Mouse (Mus musculus) thymus, postnatal 0 days (tissue): ENCODE measurements around the gene Rapgef1. TPM values are rescaled to one million over a fixed set of nuclear protein-coding genes. Genes with fewer than 3 reads are reported as not detected.
A peak's percentile ranks its signal among the peaks of the same experiment; 100 is the strongest.
"Not testable (repeated sequence)": the region's sequence is repeated elsewhere in the genome, so short reads cannot be mapped to it uniquely, and the experiment has no call there.

Source experiments
- DNase-seq: peaks from one replicate; pipeline ENCODE4 v3.0.0-alpha.2; 2015; ENCODE audit warnings: low spot score
- polyA plus RNA-seq: library from polyadenylated mRNA; unstranded; fragments of >200 nt; fragmentation: Nextera tagmentation; extraction: Ambion mirVana; gene quantifications from 2 replicates; pipeline ENCODE4 v1.2.1, GENCODE M21; 2015

Gene Rapgef1
- polyA plus RNA-seq, 1 experiment from 2014 or later = 19.1 TPM

DNA sequence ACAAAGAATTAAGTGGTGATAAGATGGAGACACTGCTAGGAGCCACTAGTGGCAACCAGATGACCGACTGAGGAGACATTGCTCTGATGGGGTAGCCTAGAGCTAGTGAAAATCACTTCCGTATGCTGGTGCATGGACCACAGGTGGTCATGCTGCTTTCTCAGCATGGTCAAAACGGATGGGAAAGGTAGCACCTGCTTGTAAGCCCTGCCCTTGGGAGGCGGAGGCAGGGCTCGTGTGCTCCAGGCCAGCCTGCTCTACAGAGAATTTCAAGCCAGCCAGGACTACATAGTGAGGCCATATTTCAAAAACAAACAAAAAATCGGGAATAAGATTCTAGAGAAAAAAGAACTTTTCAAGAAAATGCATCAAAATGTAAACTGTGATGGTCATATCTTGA lies 81.9 kb downstream of the Rapgef1 start:
- DNase-seq = no peak

DNA sequence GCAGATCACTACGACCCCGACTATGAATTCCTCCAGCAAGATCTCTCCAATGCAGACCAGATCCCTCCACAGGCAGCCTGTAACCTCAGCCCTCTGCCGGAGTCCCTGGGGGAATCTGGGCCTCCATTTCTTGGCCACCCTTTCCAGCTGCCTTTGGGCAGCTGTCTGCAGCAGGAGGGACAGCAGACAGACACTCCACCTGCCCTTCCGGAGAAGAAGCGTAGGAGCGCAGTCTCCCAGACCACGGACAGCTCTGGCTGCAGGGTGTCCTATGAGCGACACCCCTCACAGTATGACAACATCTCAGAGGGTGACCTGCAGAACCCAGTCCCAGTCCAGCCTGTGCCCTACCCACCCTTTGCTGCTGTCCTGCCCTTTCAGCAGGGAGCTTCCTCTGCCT lies 82.7 kb downstream of the Rapgef1 start:
- DNase-seq = no peak

DNA sequence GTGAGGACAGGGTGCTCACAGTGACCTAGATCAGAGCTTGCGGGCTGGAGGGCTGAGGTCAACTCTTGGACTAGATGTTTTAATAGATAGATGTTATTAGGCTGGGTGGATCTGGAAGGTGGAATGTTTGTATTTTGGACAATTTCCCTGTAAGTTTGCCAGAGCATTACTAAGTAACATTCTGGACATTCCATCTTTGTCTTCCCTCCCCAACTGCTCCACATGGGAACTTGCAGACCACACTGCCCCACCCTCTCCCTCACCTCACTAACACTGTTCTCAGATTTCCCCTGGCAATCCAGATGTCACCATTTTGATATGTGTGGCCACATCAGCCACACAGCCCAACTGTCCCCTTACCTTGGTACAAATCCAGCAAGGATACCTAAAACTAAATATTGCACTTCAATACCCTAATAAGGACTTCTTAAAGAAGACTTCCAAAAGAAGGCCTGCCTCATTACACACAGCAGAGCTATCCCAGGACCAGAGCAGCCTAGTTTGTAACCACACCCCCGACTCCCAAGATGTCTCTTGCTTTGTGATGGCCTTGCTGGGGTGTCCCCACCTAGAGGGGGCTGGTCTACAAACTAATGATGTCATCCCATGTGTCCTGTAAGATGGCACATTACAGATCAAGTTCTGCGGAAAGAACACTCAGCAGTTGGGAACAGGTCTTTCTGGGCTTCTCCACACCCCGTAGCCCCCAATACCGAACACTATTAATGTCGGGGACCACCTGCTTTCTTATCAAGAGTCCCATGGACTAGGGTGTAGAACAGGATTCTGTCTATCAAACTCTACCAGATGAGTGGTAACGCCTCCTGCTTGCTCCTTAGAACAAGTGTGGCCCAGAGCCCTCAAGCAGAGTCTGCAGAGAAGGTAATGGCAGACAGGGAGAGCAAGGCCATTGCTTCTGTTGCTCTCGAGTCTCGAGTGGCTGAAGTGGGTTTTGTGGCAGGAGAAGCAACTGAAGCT lies 83.9 kb downstream of the Rapgef1 start:
- no peak for DNase-seq

GRCm38 (mm10) chr2:29705493-29705892 lies 86.0 kb downstream of the Rapgef1 start:
- DNase-seq = no peak

- DNase-seq = no peak
These were observed 87.5 kb downstream of the Rapgef1 start for GRCm38 (mm10) chr2:29706726-29707620.

GRCm38 (mm10) chr2:29707731-29708130 lies 88.2 kb downstream of the Rapgef1 start:
- DNase-seq = peak; percentile 18

DNA sequence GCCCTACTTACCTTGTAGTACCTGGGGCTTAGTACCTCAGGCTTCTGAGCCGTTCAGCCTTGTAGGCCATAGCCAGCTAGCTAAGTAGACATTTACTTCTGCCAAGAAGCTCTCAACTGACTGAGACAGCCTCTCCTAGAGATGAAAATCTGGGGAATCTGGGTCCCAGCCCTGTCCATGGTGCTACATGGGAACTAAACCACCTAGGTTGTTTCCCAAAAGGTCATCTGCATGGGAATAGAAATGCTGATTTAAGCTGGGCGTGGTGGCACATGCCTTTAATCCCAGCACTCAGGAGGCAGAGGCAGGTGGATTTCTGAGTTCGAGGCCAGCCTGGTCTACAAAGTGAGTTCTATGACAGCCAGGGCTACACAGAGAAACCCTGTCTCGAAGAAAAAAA lies 88.7 kb downstream of the Rapgef1 start:
- DNase-seq = not testable (repeated sequence)

GRCm38 (mm10) chr2:29711038-29711437 lies 91.5 kb downstream of the Rapgef1 start:
- DNase-seq = no peak

DNA sequence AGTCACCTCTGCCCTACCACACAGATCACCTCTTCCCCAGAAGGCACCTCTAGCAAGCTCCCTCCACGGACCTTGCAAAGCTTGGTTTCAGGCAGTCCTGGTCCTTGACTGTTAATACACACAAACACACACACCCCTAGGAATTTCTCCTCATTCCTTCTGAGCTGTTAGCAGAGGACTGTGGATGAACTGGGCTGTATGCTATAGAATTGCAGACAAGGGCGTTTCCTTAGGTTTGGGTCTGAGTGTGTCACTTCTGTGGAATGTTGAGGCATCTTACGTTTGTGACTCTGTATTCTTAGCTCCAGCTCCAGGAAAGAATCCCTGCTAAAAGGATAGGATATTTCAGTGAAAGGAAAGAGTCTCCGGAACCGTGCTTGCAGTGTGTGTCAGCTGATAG lies 92.4 kb downstream of the Rapgef1 start:
- DNase-seq = no peak

- DNase-seq = no peak
These were observed 94.0 kb downstream of the Rapgef1 start for GRCm38 (mm10) chr2:29713501-29713900.

DNA sequence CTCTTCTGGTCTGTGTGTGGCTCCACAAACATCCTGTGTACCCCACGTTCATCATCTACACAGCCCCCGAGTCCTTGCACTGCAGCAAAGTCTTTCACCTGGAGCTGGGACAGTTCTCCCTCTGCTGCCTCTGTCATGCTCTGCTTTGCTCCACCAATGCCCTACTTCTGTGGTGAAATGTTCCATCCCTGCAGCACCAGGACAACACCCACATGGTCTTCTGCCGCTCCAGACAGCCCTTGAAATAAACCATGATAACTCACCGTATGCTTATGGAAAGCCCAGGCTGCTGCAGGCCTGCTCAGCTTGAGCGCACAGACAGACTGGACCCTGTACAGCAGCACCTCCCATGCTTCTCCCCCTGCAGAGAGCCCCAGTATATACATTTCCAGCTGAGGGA lies 94.6 kb downstream of the Rapgef1 start:
- DNase-seq = no peak

- no peak for DNase-seq
These were observed 96.6 kb downstream of the Rapgef1 start for GRCm38 (mm10) chr2:29716143-29716542.

GRCm38 (mm10) chr2:29716691-29717090 lies 97.2 kb downstream of the Rapgef1 start:
- no peak for DNase-seq

- DNase-seq = peak; percentile 42
These were observed 99.1 kb downstream of the Rapgef1 start for GRCm38 (mm10) chr2:29718581-29718980.

DNA sequence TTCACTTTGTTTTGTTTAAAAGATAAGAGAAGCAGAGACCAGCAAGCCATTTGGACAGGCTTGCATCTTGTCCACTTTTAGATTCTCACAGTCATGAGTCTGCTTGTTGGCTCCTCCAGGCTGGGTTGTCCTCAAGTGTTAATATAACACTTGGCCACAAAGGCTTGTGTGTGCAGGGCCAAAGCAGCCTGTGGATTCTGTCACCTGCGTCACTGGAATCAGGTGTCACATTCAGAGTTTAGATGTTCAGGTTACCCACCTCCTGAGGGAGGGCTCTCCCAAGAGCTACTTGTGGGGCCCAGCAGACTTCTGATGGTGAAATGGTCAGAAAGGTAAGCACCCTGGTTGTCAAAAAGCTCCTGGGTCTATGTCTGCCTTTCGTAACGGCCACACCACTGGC lies 103.6 kb downstream of the Rapgef1 start:
- no peak for DNase-seq

DNA sequence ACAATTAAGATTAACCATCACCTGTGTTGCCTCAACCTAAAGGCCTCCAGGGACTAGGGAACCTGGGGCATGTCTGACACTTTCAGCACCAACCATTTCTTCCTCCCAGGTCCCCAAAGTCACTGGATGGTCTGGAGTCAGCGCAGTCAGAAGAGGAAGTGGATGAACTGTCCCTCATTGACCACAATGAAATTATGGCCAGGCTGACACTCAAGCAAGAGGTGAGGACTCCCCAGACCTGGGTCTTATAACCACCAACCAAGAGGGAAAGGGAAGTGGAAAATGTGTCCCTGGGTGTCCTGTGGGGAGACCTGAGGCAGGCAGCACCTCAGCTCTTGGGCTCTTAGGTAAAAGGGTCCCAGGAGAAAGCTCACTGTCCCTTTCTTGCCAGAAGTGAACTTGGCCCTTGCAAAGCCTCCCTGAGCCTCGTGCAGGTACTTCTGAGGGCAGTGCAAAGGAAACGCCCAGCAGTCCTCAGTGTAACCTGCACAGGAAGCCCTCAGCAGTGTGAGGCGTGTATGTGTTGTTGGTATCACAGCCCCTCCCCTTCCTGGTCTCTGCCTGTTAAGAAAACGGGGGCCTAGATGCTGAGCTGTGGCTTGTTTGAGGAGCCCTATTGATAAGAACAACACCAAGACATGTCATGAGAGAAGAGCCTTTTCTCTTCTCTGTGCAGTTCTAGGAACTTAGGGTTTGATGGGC lies 105.3 kb downstream of the Rapgef1 start:
- DNase-seq = peak; percentile 28

- DNase-seq = no peak
These were observed 110.0 kb downstream of the Rapgef1 start for GRCm38 (mm10) chr2:29729500-29729899.

- peak; percentile 39 for DNase-seq
These were observed 112.0 kb downstream of the Rapgef1 start for GRCm38 (mm10) chr2:29731545-29731944.

GRCm38 (mm10) chr2:29732559-29732958 lies 113.0 kb downstream of the Rapgef1 start:
- DNase-seq = no peak

GRCm38 (mm10) chr2:29733348-29733747 lies 113.8 kb downstream of the Rapgef1 start:
- no peak for DNase-seq

GRCm38 (mm10) chr2:29735708-29736107 lies 116.2 kb downstream of the Rapgef1 start:
- DNase-seq = no peak
